Mouse (Mus musculus): ENCODE data around the gene Osbpl2.

Gene Osbpl2

GRCm38 (mm10) chr2:180103978-180104658 is 15.0 kb upstream of the Osbpl2 start, which contains the start of gene Hrh3:
Hrh3 (minus strand) TSS chr2:180104488.
- in situ Hi-C loops (cut with MboI; ENCODE audit: low pct_unique_long_range_greater_than_20kb in 1 of 2, low sequenced_read_pairs in 2 of 2, unreplicated experiment in 1 of 2) = no loop called here

DNA sequence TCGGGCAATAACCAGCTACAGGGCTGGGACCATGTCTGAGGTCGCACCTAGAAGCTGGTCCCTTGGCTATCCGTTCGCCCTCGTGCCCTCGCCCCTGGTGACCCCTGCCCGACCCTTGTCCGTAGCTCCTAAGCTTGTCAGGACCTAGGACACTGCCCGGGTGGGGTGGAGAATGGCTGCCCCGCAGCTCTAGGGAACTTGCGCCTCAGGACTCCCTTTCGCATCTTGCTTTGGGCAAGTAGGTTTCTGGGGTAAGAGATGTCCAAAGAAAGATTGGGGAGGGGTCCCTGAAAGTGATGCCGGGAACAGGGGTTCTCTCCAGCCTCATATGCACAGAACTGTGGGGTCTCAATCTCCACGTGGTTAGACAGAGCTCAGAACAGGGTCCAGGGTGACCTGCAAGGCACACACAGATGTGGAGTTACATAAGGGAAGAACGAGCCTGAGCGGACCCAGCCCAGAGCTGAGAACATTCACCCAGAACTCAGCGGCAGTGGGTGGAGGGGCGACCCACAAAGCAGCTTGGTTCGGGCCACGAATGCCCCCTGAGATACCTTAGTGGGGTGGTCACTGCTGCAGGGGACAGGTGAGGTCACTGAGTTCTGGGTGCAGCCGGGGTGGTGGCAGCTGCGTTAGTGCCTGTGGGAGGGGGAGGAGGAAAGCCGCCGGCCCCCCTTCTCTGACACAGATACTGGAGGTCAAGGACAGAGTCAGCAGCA is 14.3 kb upstream of the Osbpl2 start:
- in situ Hi-C loops (cut with MboI; ENCODE audit: low pct_unique_long_range_greater_than_20kb in 1 of 2, low sequenced_read_pairs in 2 of 2, unreplicated experiment in 1 of 2) = no loop called here

GRCm38 (mm10) chr2:180105441-180106190 is 13.5 kb upstream of the Osbpl2 start:
- in situ Hi-C loops (cut with MboI; ENCODE audit: low pct_unique_long_range_greater_than_20kb in 1 of 2, low sequenced_read_pairs in 2 of 2, unreplicated experiment in 1 of 2) = no loop called here

- in situ Hi-C loops (cut with MboI; ENCODE audit: low pct_unique_long_range_greater_than_20kb in 1 of 2, low sequenced_read_pairs in 2 of 2, unreplicated experiment in 1 of 2) = no loop called here
These were observed 12.0 kb upstream of the Osbpl2 start for GRCm38 (mm10) chr2:180107081-180107480.

DNA sequence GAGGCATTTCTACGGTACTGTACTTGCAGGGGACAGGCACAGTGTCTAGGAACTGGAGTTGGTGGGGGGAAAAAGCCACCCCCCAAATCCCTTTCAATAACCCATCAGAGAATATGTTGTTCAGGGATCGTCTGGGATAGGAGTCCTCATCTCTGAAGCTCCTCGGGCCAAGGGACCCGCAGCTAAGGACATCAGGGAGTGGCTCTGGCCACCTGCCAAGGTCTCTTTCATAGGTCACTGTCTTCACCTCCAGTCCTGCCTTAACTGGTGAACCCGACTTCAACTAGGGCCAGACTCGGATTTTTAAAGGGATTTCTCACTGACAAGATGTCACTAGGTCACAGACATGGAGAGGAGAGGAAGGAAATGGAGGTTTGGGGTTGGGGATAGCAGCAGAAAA is 10.8 kb upstream of the Osbpl2 start:
- in situ Hi-C loops (cut with MboI; ENCODE audit: low pct_unique_long_range_greater_than_20kb in 1 of 2, low sequenced_read_pairs in 2 of 2, unreplicated experiment in 1 of 2) = no loop called here

DNA sequence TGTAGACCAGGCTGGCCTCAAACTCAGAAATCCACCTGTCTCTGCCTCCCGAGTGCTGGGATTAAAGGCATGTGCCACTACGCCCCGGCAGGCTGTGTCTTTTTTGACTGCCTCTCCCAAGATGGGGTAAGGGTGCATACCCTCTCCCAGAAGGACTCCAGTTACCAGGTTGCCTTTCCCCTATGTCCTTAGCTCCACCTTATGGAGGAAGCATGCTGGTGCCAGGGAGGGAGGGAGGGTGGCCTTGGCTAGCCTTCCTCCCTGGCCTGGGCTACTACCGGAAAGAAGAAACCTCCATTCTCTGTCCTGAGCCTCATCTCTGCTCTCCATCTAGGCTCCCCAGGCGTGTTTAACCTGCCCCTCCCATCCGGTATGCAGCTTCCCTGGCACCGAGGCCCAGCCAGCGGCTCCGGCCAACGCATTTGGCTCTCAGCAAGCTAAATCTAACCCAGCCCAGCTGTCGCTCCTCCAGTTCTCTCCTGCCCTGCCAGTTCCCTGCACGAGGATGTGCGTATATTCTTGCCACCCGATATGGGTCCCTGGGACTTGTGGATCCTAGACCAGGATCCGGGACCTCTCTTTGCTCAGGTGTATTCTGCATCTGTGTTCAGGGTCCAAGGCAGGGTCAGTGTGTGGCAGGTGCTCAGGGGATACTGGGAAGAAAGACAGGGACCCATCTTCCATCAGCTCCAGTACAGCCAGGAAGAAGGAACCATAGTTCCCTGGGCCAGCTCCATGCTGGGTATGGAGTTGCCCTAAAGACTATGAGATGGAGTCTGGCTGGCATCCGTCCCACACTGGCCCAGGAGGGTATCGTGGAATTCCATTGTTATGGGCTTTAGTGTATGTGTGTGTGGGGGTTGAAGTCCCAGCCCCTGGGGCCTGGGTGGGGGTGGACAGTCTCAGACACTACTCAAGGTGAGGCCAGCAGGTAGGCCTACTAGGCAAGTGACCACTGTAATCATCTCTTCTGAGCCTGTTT is 4.9 kb upstream of the Osbpl2 start:
- in situ Hi-C loops (cut with MboI; ENCODE audit: low pct_unique_long_range_greater_than_20kb in 1 of 2, low sequenced_read_pairs in 2 of 2, unreplicated experiment in 1 of 2) = no loop called here

DNA sequence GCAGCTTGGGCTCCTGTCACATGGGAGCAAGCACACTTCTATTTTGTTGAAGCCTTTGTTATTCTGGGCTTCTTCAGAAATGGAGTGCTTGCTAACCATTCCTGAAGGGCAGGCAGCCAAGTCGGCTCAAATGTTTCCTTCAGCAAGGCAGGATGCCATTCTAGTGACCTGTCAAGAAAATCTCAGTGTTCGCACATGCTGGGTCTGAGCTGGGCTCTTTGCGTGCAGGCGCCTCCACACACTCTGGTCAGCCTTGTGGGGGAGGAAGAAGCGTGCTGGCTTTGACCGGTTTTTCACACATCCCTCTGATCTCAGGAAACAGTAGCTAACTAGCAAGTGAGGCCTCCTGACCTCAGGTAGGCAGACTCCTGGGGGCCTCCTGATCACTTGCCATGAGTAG is 3.8 kb upstream of the Osbpl2 start:
- in situ Hi-C loops (cut with MboI; ENCODE audit: low pct_unique_long_range_greater_than_20kb in 1 of 2, low sequenced_read_pairs in 2 of 2, unreplicated experiment in 1 of 2) = no loop called here

- in situ Hi-C loops (cut with MboI; ENCODE audit: low pct_unique_long_range_greater_than_20kb in 1 of 2, low sequenced_read_pairs in 2 of 2, unreplicated experiment in 1 of 2) = no loop called here
These were observed 3.0 kb upstream of the Osbpl2 start for GRCm38 (mm10) chr2:180116081-180116493.

DNA sequence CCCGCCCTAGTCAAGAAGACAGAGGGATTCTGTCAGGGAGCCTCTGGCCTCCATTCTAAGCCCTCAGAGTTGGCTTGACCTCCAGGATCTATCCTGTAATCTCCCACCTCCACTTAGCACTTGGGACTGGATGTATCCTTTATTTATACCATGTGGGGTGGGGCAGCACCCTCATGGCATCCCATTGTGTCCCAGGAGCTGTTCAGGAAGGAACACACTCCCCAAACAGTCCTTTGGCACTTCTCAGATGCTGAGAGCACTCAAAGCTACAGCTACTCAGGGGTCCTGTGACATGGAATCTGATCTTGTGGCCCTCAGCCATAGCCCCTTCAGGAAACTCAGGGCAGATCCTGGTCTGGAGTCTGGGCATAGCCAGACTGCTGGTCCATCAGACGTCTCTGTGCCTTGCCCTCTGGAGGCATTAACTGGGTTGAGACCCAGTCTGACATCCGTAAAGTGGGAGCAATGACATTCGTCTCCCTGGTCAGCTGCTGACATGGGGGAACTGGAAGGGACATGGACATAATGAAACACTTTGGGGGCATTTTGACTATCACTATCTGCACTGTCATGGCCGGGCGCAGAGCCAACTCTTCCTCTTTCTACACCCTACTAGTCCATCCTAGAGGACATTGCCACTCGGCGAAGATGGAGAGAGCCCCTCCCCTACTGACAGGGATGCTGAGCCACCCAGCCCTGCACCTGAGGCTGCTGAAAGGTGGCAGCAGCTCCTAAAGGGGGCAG is 2.2 kb upstream of the Osbpl2 start:
- in situ Hi-C loops (cut with MboI; ENCODE audit: low pct_unique_long_range_greater_than_20kb in 1 of 2, low sequenced_read_pairs in 2 of 2, unreplicated experiment in 1 of 2) = no loop called here

DNA sequence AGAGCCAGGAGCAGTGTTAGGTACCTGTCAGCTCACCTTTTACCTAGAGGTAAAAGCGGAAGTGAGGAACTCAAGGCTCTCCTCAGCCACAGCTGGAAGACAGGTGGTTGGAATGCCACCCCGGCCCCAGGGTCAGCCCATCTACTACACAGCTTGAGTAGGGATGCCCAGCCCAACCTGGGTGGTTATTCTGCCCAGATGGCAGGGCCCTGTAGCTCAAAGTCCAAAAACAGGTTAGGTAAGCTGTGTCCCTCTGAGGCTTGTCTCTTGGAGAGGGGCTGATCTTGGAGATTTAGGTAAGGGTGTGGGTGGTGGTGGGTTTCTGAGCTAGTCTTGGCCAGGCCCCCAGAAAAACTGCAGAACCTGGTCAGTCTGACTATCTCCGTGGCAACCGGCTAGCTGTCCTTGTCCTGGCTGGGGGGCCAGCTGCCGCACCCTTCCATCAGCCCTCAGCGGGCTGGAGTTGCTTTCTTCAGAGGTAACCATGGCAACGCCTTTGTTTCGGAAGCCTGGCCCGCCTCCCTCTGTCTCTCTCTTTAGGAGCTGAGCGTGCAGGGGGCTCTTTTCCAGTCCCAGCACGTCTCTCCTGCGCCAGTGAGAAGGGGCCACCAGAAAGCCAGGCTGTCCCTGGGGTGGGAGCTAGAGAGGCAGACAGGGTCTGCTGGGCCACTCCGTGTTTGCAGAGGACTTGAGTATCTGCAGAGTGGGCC is 1.5 kb upstream of the Osbpl2 start:
- in situ Hi-C loops (cut with MboI; ENCODE audit: low pct_unique_long_range_greater_than_20kb in 1 of 2, low sequenced_read_pairs in 2 of 2, unreplicated experiment in 1 of 2) = no loop called here

- in situ Hi-C loops (cut with MboI; ENCODE audit: low pct_unique_long_range_greater_than_20kb in 1 of 2, low sequenced_read_pairs in 2 of 2, unreplicated experiment in 1 of 2) = no loop called here
These were observed 559 bp downstream of the Osbpl2 start for GRCm38 (mm10) chr2:180119439-180120291.

- in situ Hi-C loops (cut with MboI; ENCODE audit: low pct_unique_long_range_greater_than_20kb in 1 of 2, low sequenced_read_pairs in 2 of 2, unreplicated experiment in 1 of 2) = no loop called here
These were observed 1.2 kb downstream of the Osbpl2 start for GRCm38 (mm10) chr2:180120292-180120761.

- in situ Hi-C loops (cut with MboI; ENCODE audit: low pct_unique_long_range_greater_than_20kb in 1 of 2, low sequenced_read_pairs in 2 of 2, unreplicated experiment in 1 of 2) = no loop called here
These were observed 5.1 kb downstream of the Osbpl2 start for GRCm38 (mm10) chr2:180124192-180124591.

- in situ Hi-C loops (cut with MboI; ENCODE audit: low pct_unique_long_range_greater_than_20kb in 1 of 2, low sequenced_read_pairs in 2 of 2, unreplicated experiment in 1 of 2) = no loop called here
These were observed 7.1 kb downstream of the Osbpl2 start for GRCm38 (mm10) chr2:180126195-180126594.

- in situ Hi-C loops (cut with MboI; ENCODE audit: low pct_unique_long_range_greater_than_20kb in 1 of 2, low sequenced_read_pairs in 2 of 2, unreplicated experiment in 1 of 2) = no loop called here
These were observed 8.6 kb downstream of the Osbpl2 start for GRCm38 (mm10) chr2:180127675-180128074.

GRCm38 (mm10) chr2:180133231-180133630 is 14.1 kb downstream of the Osbpl2 start:
- in situ Hi-C loops (cut with MboI; ENCODE audit: low pct_unique_long_range_greater_than_20kb in 1 of 2, low sequenced_read_pairs in 2 of 2, unreplicated experiment in 1 of 2) = no loop called here
